Mouse (Mus musculus) embryonic facial prominence, embryonic 11.5 days (tissue): ENCODE data around the gene Mast4. TPM values are rescaled to one million over a fixed set of nuclear protein-coding genes. Genes with fewer than 3 reads are reported as not detected.

Experiments used
- ATAC-seq: fragments of 200-750 bp; cut with Nextera tagmentation; replicated peaks from 2 replicates; pipeline ENCODE4 v1.8.0; 2017; ENCODE audit warnings: low read depth; ENCODE audit not compliant: insufficient number of reproducible peaks, low FRiP score, low TSS enrichment
- DNase-seq: peaks from one replicate; pipeline ENCODE4 v3.0.0-alpha.2; 2015; ENCODE audit warnings: low spot score
- H3K27ac ChIP-seq: fragments of 300-500 bp; sonication (generic); replicated peaks from 2 replicates; pipeline ENCODE4 v1.5.1; 2014; ENCODE audit warnings: mild to moderate bottlenecking, low read depth, low read length, control low read depth
- H3K27me3 ChIP-seq: fragments of 300-500 bp; sonication (generic); 2 replicates; pipeline ENCODE4 v1.6.1; 2014; ENCODE audit warnings: mild to moderate bottlenecking, low read length, moderate library complexity, mixed read lengths; ENCODE audit not compliant: control insufficient read depth, insufficient read depth
- H3K36me3 ChIP-seq: fragments of 300-500 bp; sonication (generic); replicated peaks from 2 replicates; pipeline ENCODE4 v1.6.1; 2014; ENCODE audit warnings: low read depth, mild to moderate bottlenecking, low read length, moderate library complexity, mixed read lengths; ENCODE audit not compliant: control insufficient read depth, insufficient read depth
- H3K4me1 ChIP-seq: fragments of 300-500 bp; sonication (generic); 2 replicates; pipeline ENCODE4 v1.6.1; 2014; ENCODE audit warnings: low read length, mixed read lengths; ENCODE audit not compliant: control insufficient read depth, insufficient read depth
- H3K4me2 ChIP-seq: fragments of 300-500 bp; sonication (generic); 2 replicates; pipeline ENCODE4 v1.6.1; 2014; ENCODE audit warnings: low read depth, mild to moderate bottlenecking, control low read depth, low read length, moderate library complexity
- H3K4me3 ChIP-seq: fragments of 300-500 bp; sonication (generic); 2 replicates; pipeline ENCODE4 v1.5.1; 2014; ENCODE audit warnings: low read depth, low read length, control low read depth
- H3K9ac ChIP-seq: fragments of 300-500 bp; sonication (generic); replicated peaks from 2 replicates; pipeline ENCODE4 v1.6.1; 2014; ENCODE audit warnings: mild to moderate bottlenecking, control low read depth, low read length
- H3K9me3 ChIP-seq: fragments of 300-500 bp; sonication (generic); replicated peaks from 2 replicates; pipeline ENCODE4 v1.6.1; 2016; ENCODE audit warnings: mild to moderate bottlenecking, low read length, inconsistent platforms, mixed read lengths; ENCODE audit not compliant: control insufficient read depth
- WGBS: fragments of 180-500 bp; shearing (Covaris S2); extraction: QIAGEN DNeasy Blood & Tissue Kit; methylation state at CpG from one replicate; pipeline ENCODE4 v1.1.7; 2014; 5-methylcytosine and 5-hydroxymethylcytosine counted together
- polyA plus RNA-seq: library from polyadenylated mRNA; unstranded; fragments of >200 nt; fragmentation: Nextera tagmentation; extraction: Ambion mirVana; gene quantifications from 2 replicates; pipeline ENCODE4 v1.2.1, GENCODE M21; 2014

The Mast4 gene
- polyA plus RNA-seq, 1 experiment from 2014 or later: 17.1 TPM

- no peaks in the 10 kb centered on the region for H3K4me1 ChIP-seq
- H3K9ac ChIP-seq: no peak overlapping the region
- no peak for ATAC-seq
- no peak overlapping the region for H3K27ac ChIP-seq
- no peaks in the 10 kb centered on the region for H3K9me3 ChIP-seq
- H3K4me3 ChIP-seq: no peak overlapping the region
- H3K4me2 ChIP-seq: no peak overlapping the region
- no peaks in the 10 kb centered on the region for H3K36me3 ChIP-seq
- H3K27me3 ChIP-seq: no peaks in the 10 kb centered on the region
- 73% methylated on average over 7 of the region's 7 CpGs for WGBS
- DNase-seq: no peak
Observed at GRCm38 (mm10) chr13:102949756-102950155, 384.5 kb downstream of the Mast4 start.

- Histone ChIP-seq H3K9ac (no peak overlapping the region), H3K4me2 (no peak overlapping the region), H3K27me3 (no peaks in the 10 kb centered on the region), H3K9me3 (no peaks in the 10 kb centered on the region), H3K27ac (no peak overlapping the region), H3K4me1 (no peaks in the 10 kb centered on the region), H3K36me3 (no peaks in the 10 kb centered on the region), H3K4me3 (no peak overlapping the region)
- ATAC-seq (no peak), DNase-seq (no peak)
- 83% methylated on average over 3 of the region's 3 CpGs for WGBS
Observed at GRCm38 (mm10) chr13:102948966-102949365, 385.3 kb downstream of the Mast4 start.

- Histone ChIP-seq H3K4me3 (no peak overlapping the region), H3K4me1 (no peaks in the 10 kb centered on the region), H3K27me3 (no peaks in the 10 kb centered on the region), H3K9ac (no peak overlapping the region), H3K4me2 (no peak overlapping the region), H3K27ac (no peak overlapping the region), H3K9me3 (no peaks in the 10 kb centered on the region), H3K36me3 (no peaks in the 10 kb centered on the region)
- DNase-seq (no peak), ATAC-seq (no peak)
- WGBS: 92% methylated on average over 2 of the region's 2 CpGs
Observed at GRCm38 (mm10) chr13:102947546-102947945, 386.8 kb downstream of the Mast4 start.

- DNase-seq: no peak
- WGBS: 80% methylated on average over 13 of the region's 13 CpGs
- no peaks in the 10 kb centered on the region for H3K36me3 ChIP-seq
Observed at GRCm38 (mm10) chr13:102946024-102946821, 388.1 kb downstream of the Mast4 start.

GRCm38 (mm10) chr13:102945450-102945849, 388.8 kb downstream of the Mast4 start:
- Histone ChIP-seq H3K4me2 (no peak overlapping the region), H3K36me3 (no peaks in the 10 kb centered on the region), H3K27ac (no peak overlapping the region), H3K27me3 (no peaks in the 10 kb centered on the region), H3K9ac (no peak overlapping the region), H3K4me3 (no peak overlapping the region), H3K4me1 (no peaks in the 10 kb centered on the region), H3K9me3 (no peaks in the 10 kb centered on the region)
- 92% methylated on average over 7 of the region's 7 CpGs for WGBS
- no peak for DNase-seq
- no peak for ATAC-seq

More at GRCm38 (mm10) chr13:102946024-102946821, 388.1 kb downstream of the Mast4 start:
- H3K4me2 ChIP-seq: no peak overlapping the region
- H3K27ac ChIP-seq: no peak overlapping the region
- H3K9me3 ChIP-seq: no peaks in the 10 kb centered on the region
- H3K27me3 ChIP-seq: no peaks in the 10 kb centered on the region
- no peak overlapping the region for H3K4me3 ChIP-seq
- ATAC-seq: no peak
- no peak overlapping the region for H3K9ac ChIP-seq
- H3K4me1 ChIP-seq: no peaks in the 10 kb centered on the region

- Histone ChIP-seq H3K4me2 (no peak overlapping the region), H3K27ac (no peak overlapping the region), H3K4me1 (no peaks in the 10 kb centered on the region), H3K36me3 (no peaks in the 10 kb centered on the region), H3K4me3 (no peak overlapping the region), H3K9me3 (no peaks in the 10 kb centered on the region), H3K9ac (no peak overlapping the region), H3K27me3 (no peaks in the 10 kb centered on the region)
- WGBS: 46% methylated on average over 4 of the region's 4 CpGs
- no peak for ATAC-seq
- no peak for DNase-seq
Observed at GRCm38 (mm10) chr13:102944516-102944915, 389.8 kb downstream of the Mast4 start.

- H3K27ac ChIP-seq: no peak overlapping the region
- ATAC-seq (no peak), DNase-seq (no peak)
- no peak overlapping the region for H3K4me3 ChIP-seq
- 75% methylated on average over 2 of the region's 2 CpGs for WGBS
- H3K27me3 ChIP-seq: no peaks in the 10 kb centered on the region
- no peaks in the 10 kb centered on the region for H3K9me3 ChIP-seq
- no peaks in the 10 kb centered on the region for H3K36me3 ChIP-seq
- no peak overlapping the region for H3K9ac ChIP-seq
- no peaks in the 10 kb centered on the region for H3K4me1 ChIP-seq
- H3K4me2 ChIP-seq: no peak overlapping the region
Observed at GRCm38 (mm10) chr13:102942557-102942956, 391.7 kb downstream of the Mast4 start.

GRCm38 (mm10) chr13:102940476-102940875, 393.8 kb downstream of the Mast4 start:
- no peak overlapping the region for H3K4me3 ChIP-seq
- 86% methylated on average over 6 of the region's 6 CpGs for WGBS
- H3K27me3 ChIP-seq: no peaks in the 10 kb centered on the region
- H3K27ac ChIP-seq: no peak overlapping the region
- ATAC-seq (no peak), DNase-seq (no peak)
- no peaks in the 10 kb centered on the region for H3K4me1 ChIP-seq
- H3K9ac ChIP-seq: no peak overlapping the region
- no peaks in the 10 kb centered on the region for H3K9me3 ChIP-seq
- H3K4me2 ChIP-seq: no peak overlapping the region
- no peaks in the 10 kb centered on the region for H3K36me3 ChIP-seq
